Comparison of ENCODE assay signal across 8 mouse cellular contexts in genomic region chr1:152399790-152400555, GRCm38 (mm10). TPM values are rescaled to one million over a fixed set of nuclear protein-coding genes. Genes with fewer than 3 reads are reported as not detected.
DNase-seq lines count a peak whose midpoint lies in the region; ATAC-seq and TF ChIP-seq lines count a peak whose summit lies in the region.

TSS of gene Colgalt2 (plus strand) at chr1:152399830.

- H3K36me3 ChIP-seq in forebrain, embryonic 11.5 days (ENCODE audit: control insufficient read depth, insufficient read depth, low read length): no peaks in the 10 kb centered on the region
- no peaks in the 10 kb centered on the region for H3K36me3 ChIP-seq in heart, embryonic 15.5 days
- no peaks in the 10 kb centered on the region for H3K36me3 ChIP-seq in kidney, embryonic 15.5 days
- no peaks in the 10 kb centered on the region for H3K36me3 ChIP-seq in liver, embryonic 12.5 days
- no peaks in the 10 kb centered on the region for H3K36me3 ChIP-seq in midbrain, postnatal 0 days (ENCODE audit: insufficient read depth, low read length)

- H3K9me3 ChIP-seq in forebrain, embryonic 11.5 days (ENCODE audit: control insufficient read depth, low read length): no peaks in the 10 kb centered on the region
- H3K9me3 ChIP-seq in heart, embryonic 15.5 days (replicated peaks): no peaks in the 10 kb centered on the region; the same call in 1 of the 2 replicates
- no peaks in the 10 kb centered on the region for H3K9me3 ChIP-seq in kidney, embryonic 15.5 days (replicated peaks)
- peaks cover 3% of the 10 kb centered on the region; the same call in 1 of the 2 replicates for H3K9me3 ChIP-seq in liver, embryonic 12.5 days (replicated peaks)
- H3K9me3 ChIP-seq in midbrain, postnatal 0 days (ENCODE audit: low read length): no peaks in the 10 kb centered on the region

- peak within 1 kb of the TSS; percentile 68 for H3K9ac ChIP-seq in forebrain, embryonic 11.5 days (ENCODE audit: low read length)
- H3K9ac ChIP-seq in heart, embryonic 15.5 days: peak within 1 kb of the TSS; percentile 75
- peak within 1 kb of the TSS; percentile 53 for H3K9ac ChIP-seq in kidney, embryonic 15.5 days
- H3K9ac ChIP-seq in liver, embryonic 12.5 days: no peak within 1 kb of the TSS; the same call in 1 of the 2 replicates
- peak within 1 kb of the TSS; percentile 70 for H3K9ac ChIP-seq in midbrain, postnatal 0 days (replicated peaks; ENCODE audit: low read length, poor library complexity, severe bottlenecking)

- H3K27me3 ChIP-seq in forebrain, embryonic 11.5 days (ENCODE audit: control insufficient read depth, insufficient read depth, low read length): peaks cover 10% of the 10 kb centered on the region; the same call in 1 of the 2 replicates
- H3K27me3 ChIP-seq in heart, embryonic 15.5 days: 0 out of 2 replicates have a peak, but pooled peaks cover 3% of the 10 kb centered on the region
- peaks cover 40% of the 10 kb centered on the region for H3K27me3 ChIP-seq in kidney, embryonic 15.5 days
- H3K27me3 ChIP-seq in liver, embryonic 12.5 days (replicated peaks): peaks cover 57% of the 10 kb centered on the region
- H3K27me3 ChIP-seq in midbrain, postnatal 0 days (ENCODE audit: insufficient read depth, low read length): peaks cover 3% of the 10 kb centered on the region; the same call in 1 of the 2 replicates

- H3K4me3 ChIP-seq in forebrain, embryonic 11.5 days (ENCODE audit: low read depth, low read length): peak within 1 kb of the TSS; percentile 55
- peak within 1 kb of the TSS; percentile 83 for H3K4me3 ChIP-seq in heart, embryonic 15.5 days
- peak within 1 kb of the TSS; percentile 70 for H3K4me3 ChIP-seq in kidney, embryonic 15.5 days (replicated peaks)
- H3K4me3 ChIP-seq in liver, embryonic 12.5 days: peak within 1 kb of the TSS; percentile 52
- peak within 1 kb of the TSS; percentile 72 for H3K4me3 ChIP-seq in midbrain, postnatal 0 days (ENCODE audit: low read depth, low read length)

- H3K4me2 ChIP-seq in forebrain, embryonic 11.5 days (ENCODE audit: low read depth, low read length, severe bottlenecking): peak within 1 kb of the TSS; percentile 73
- peak within 1 kb of the TSS; percentile 87 for H3K4me2 ChIP-seq in heart, embryonic 15.5 days
- H3K4me2 ChIP-seq in kidney, embryonic 15.5 days: peak within 1 kb of the TSS; percentile 99
- H3K4me2 ChIP-seq in liver, embryonic 12.5 days: peak within 1 kb of the TSS; percentile 70
- peak within 1 kb of the TSS; percentile 96 for H3K4me2 ChIP-seq in midbrain, postnatal 0 days (ENCODE audit: low read depth, low read length, poor library complexity, severe bottlenecking)

- TF ChIP-seq CTCF in midbrain, postnatal 0 days (IDR thresholded peaks at IDR 0.05): no peak

- H3K27ac ChIP-seq in forebrain, embryonic 11.5 days (ENCODE audit: low read depth, low read length): no peak within 1 kb of the TSS
- H3K27ac ChIP-seq in heart, embryonic 15.5 days: peak within 1 kb of the TSS; percentile 23; the same call in 1 of the 2 replicates
- no peak within 1 kb of the TSS for H3K27ac ChIP-seq in kidney, embryonic 15.5 days
- H3K27ac ChIP-seq in liver, embryonic 12.5 days: no peak within 1 kb of the TSS
- H3K27ac ChIP-seq in midbrain, postnatal 0 days (ENCODE audit: low read depth, low read length): peak within 1 kb of the TSS; percentile 43; the same call in 1 of the 2 replicates

- peak; percentile 86 for ATAC-seq in forebrain, embryonic 11.5 days (replicated peaks; ENCODE audit: low FRiP score)
- peak; percentile 76 for ATAC-seq in heart, embryonic 15.5 days (replicated peaks; ENCODE audit: insufficient number of reproducible peaks, insufficient read depth, low FRiP score, low read depth)
- peak; percentile 88 for ATAC-seq in kidney, embryonic 15.5 days (replicated peaks; ENCODE audit: low FRiP score)
- ATAC-seq in liver, embryonic 12.5 days: peak; percentile 37; the same call in 1 of the 2 replicates
- peak; percentile 82 for ATAC-seq in midbrain, postnatal 0 days (ENCODE audit: low FRiP score)

- peak; percentile 23 for DNase-seq in CD4-positive helper T cell, adult 2 months (ENCODE audit: low read depth, low spot score)
- DNase-seq in adrenal gland, postnatal 25 days: peak; percentile 61
- DNase-seq in forebrain, embryonic 11.5 days (ENCODE audit: low spot score): peak; percentile 78
- DNase-seq in midbrain, postnatal 0 days (ENCODE audit: low spot score): peak; percentile 44
- DNase-seq in thymus, adult 18-20 months: peak; percentile 4 to 9

- 0 out of 2 replicates have a peak, but pooled peaks cover 4% of the 10 kb centered on the region for H3K4me1 ChIP-seq in forebrain, embryonic 11.5 days (replicated peaks; ENCODE audit: control insufficient read depth, insufficient read depth, low read length)
- peaks cover 11% of the 10 kb centered on the region for H3K4me1 ChIP-seq in heart, embryonic 15.5 days (replicated peaks)
- H3K4me1 ChIP-seq in kidney, embryonic 15.5 days: peaks cover 12% of the 10 kb centered on the region
- no peaks in the 10 kb centered on the region for H3K4me1 ChIP-seq in liver, embryonic 12.5 days
- H3K4me1 ChIP-seq in midbrain, postnatal 0 days (ENCODE audit: insufficient read depth, low read length): no peaks in the 10 kb centered on the region

- under 1% methylated on average over 61 of the region's 70 CpGs for WGBS in forebrain, embryonic 11.5 days
- WGBS in heart, embryonic 15.5 days: under 1% methylated on average over 70 of the region's 70 CpGs
- WGBS in kidney, embryonic 15.5 days: under 1% methylated on average over 66 of the region's 70 CpGs
- under 1% methylated on average over 70 of the region's 70 CpGs for WGBS in liver, embryonic 12.5 days (ENCODE audit: insufficient replicate concordance)
- under 1% methylated on average over 61 of the region's 70 CpGs for WGBS in midbrain, postnatal 0 days

RNA-seq across cellular contexts. Expression of gene Colgalt2, which starts in this region (rescaled TPM):
- total RNA-seq in adrenal gland, postnatal 25 days (2021): 2.6 and 4.4 TPM in 2 replicates
- polyA plus RNA-seq in forebrain, embryonic 11.5 days (2014; fragmentation: Nextera tagmentation; extraction: Ambion mirVana): 2.1 and 2.2 TPM in 2 replicates
- 1.8 and 2.1 TPM in 2 replicates for polyA plus RNA-seq in heart, embryonic 15.5 days (2015; fragmentation: Nextera tagmentation; extraction: Ambion mirVana)
- polyA plus RNA-seq in kidney, embryonic 15.5 days (2015; fragmentation: Nextera tagmentation; extraction: Ambion mirVana): 1.5 TPM in 2 replicates
- polyA plus RNA-seq in liver, embryonic 12.5 days (2016; fragmentation: Nextera tagmentation; extraction: Ambion mirVana): 0.57 and 0.60 TPM in 2 replicates
- 9.5 and 14.2 TPM in 2 replicates for total RNA-seq in midbrain, postnatal 0 days (2014; rRNA removed)
- polyA plus RNA-seq in midbrain, postnatal 0 days (2015; fragmentation: Nextera tagmentation; extraction: Ambion mirVana): 5.3 and 6.3 TPM in 2 replicates

Comparison
In these comparisons a context has a peak if more than half of its experiments do, and no peak if none do; other contexts are left out.
1. Peak in ATAC-seq, H3K4me3 ChIP-seq and H3K4me2 ChIP-seq in liver, embryonic 12.5 days; RNA of the gene not detected or under 1 TPM.
2. DNase-seq: peak in every context shown above with its lines; median percentile 78 in forebrain, embryonic 11.5 days; 61 in adrenal gland, postnatal 25 days; 44 in midbrain, postnatal 0 days; 23 in CD4-positive helper T cell, adult 2 months; 6 in thymus, adult 18-20 months.
3. ATAC-seq: peak in every context shown above with its lines; median percentile 88 in kidney, embryonic 15.5 days; 86 in forebrain, embryonic 11.5 days; 82 in midbrain, postnatal 0 days; 76 in heart, embryonic 15.5 days; 37 in liver, embryonic 12.5 days.
4. H3K27ac ChIP-seq: peak in heart, embryonic 15.5 days (single experiment) and midbrain, postnatal 0 days (single experiment); none in forebrain, embryonic 11.5 days (single experiment), kidney, embryonic 15.5 days (single experiment) and liver, embryonic 12.5 days (single experiment).
5. Peak in every context shown above with its lines, with median percentiles within 50 percentile points of each other: H3K4me2 ChIP-seq and H3K4me3 ChIP-seq.